In the genomic region with DNA sequence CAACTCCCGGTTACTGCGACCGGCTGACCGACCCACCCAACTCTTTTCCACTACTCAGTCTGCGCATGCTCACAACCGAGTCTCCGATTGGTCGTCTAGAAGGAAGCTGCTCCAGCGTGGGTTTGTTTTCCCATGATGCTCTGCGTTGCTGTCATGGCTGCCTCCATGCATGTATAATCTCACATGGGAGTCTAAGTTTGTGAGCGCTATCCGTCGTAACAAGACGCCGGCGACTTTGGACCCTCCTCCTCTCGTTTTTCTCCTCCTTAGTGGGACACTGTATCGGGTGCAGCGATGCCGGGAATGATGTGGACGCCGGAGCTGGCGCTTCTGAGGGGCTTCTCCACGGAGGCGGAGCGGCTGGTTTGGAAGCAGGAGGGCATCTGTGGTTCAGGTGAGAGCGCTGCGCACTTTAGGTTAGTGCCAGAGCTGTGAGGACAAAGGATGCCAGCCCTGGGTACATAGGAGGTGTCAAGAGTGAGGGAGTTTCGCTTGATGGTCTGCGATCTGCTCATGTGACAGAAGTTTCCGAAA, we compare ENCODE assay signal across 8 mouse cellular contexts. TPM values are rescaled to one million over a fixed set of nuclear protein-coding genes. Genes with fewer than 3 reads are reported as not detected.
DNase-seq lines count a peak whose midpoint lies in the region; ATAC-seq lines count a peak whose summit lies in the region.

Ttc27 (plus strand) TSS at position 115 of the 534 bp plus-strand sequence.

- H3K4me1 ChIP-seq in intestine, embryonic 14.5 days (replicated peaks; ENCODE audit: control insufficient read depth, insufficient read depth, low read length) = peaks cover 4% of the 10 kb centered on the region; the same call in 1 of the 2 replicates

- peak within 1 kb of the TSS; percentile 54; the same call in 1 of the 2 replicates for H3K27ac ChIP-seq in intestine, embryonic 14.5 days (ENCODE audit: low read depth)

- no peaks in the 10 kb centered on the region for H3K9me3 ChIP-seq in intestine, embryonic 14.5 days (ENCODE audit: control insufficient read depth, low read length)

- peak within 1 kb of the TSS; percentile 53 for H3K9ac ChIP-seq in intestine, embryonic 14.5 days (ENCODE audit: low read length)

- ATAC-seq in intestine, embryonic 14.5 days (replicated peaks; ENCODE audit: low FRiP score, low TSS enrichment, low read depth) = peak; percentile 89

- peaks cover 20% of the 10 kb centered on the region for H3K36me3 ChIP-seq in intestine, embryonic 14.5 days (ENCODE audit: control insufficient read depth, insufficient read depth, low read length)

- under 1% methylated on average over 31 of the region's 31 CpGs for WGBS in intestine, embryonic 14.5 days

- peak within 1 kb of the TSS; percentile 56 for H3K4me3 ChIP-seq in intestine, embryonic 14.5 days (ENCODE audit: low read depth, low read length)

- peak; percentile 93 to 95 for DNase-seq in adrenal gland, adult 18-20 months (ENCODE audit: low spot score in 2 of 2)
- peak; percentile 97 for DNase-seq in embryo, embryonic 11 days
- DNase-seq in gastrocnemius, postnatal 25 days = peak; percentile 93
- DNase-seq in intestine, embryonic 14.5 days (ENCODE audit: low spot score) = peak; percentile 96
- peak; percentile 97 to 98 for DNase-seq in left cerebral cortex, postnatal 14 days (ENCODE audit: low spot score in 2 of 2)
- peak; percentile 99 for DNase-seq in mesoderm, embryonic 11.5 days (ENCODE audit: low read depth, low spot score)
- DNase-seq in right cerebral cortex, postnatal 36 days (ENCODE audit: low spot score in 2 of 2) = peak; percentile 92 to 95
- DNase-seq in yolk sac, embryonic 10.5 days (ENCODE audit: low spot score) = peak; percentile 94

- no peaks in the 10 kb centered on the region for H3K27me3 ChIP-seq in intestine, embryonic 14.5 days (replicated peaks; ENCODE audit: control insufficient read depth, insufficient read depth, low read length)

- peak within 1 kb of the TSS; percentile 72 for H3K4me2 ChIP-seq in intestine, embryonic 14.5 days (ENCODE audit: low read length)

- intact Hi-C loops in left cerebral cortex, postnatal 14 days (cut with DNase I) = no loop called here

RNA-seq across cellular contexts. Expression of gene Ttc27, which starts in this region (rescaled TPM):
- total RNA-seq in adrenal gland, adult 18-20 months (2021) = 10 to 100 TPM; 18.5 to 18.6 TPM
- total RNA-seq in gastrocnemius, postnatal 25 days (2021) = 10 to 100 TPM in 1 of 2 experiments, 1 to 10 TPM in 1; 9.1 to 12.6 TPM
- 27.3 and 29.0 TPM in 2 replicates for polyA plus RNA-seq in intestine, embryonic 14.5 days (2014; fragmentation: Nextera tagmentation; extraction: Ambion mirVana)
- 10 to 100 TPM; 25.3 to 27.1 TPM for total RNA-seq in left cerebral cortex, postnatal 14 days (2021)

Comparison
In these comparisons a context has a peak if more than half of its experiments do, and no peak if none do; other contexts are left out.
1. Peak in every context shown above with its lines: DNase-seq, ATAC-seq, H3K4me3 ChIP-seq and H3K27ac ChIP-seq.